Mouse (Mus musculus) MN1 (cell line): ENCODE measurements around the gene Dcun1d3.
A peak's percentile ranks its signal among the peaks of the same experiment; 100 is the strongest.

Experiments
- DNase-seq: peaks from one replicate; pipeline ENCODE4 v3.0.0-alpha.2; 2016; ENCODE audit warnings: low spot score

Gene Dcun1d3

GRCm38 (mm10) chr7:119895639-119896512 is at the start of gene Dcun1d3, which contains the start of gene Lyrm1:
Gene Dcun1d3 (minus strand): TSS chr7:119896298.
Gene Lyrm1 (plus strand): TSS chr7:119895861.
- peak; percentile 98 for DNase-seq

- DNase-seq: no peak
These were observed 45.5 kb upstream of the Dcun1d3 start for GRCm38 (mm10) chr7:119941569-119941968.

- no peak for DNase-seq
These were observed 40.9 kb upstream of the Dcun1d3 start for GRCm38 (mm10) chr7:119937036-119937435.

GRCm38 (mm10) chr7:119936321-119936720 is 40.2 kb upstream of the Dcun1d3 start:
- DNase-seq: no peak

GRCm38 (mm10) chr7:119928783-119929440 is 32.8 kb upstream of the Dcun1d3 start:
- no peak for DNase-seq

- DNase-seq: no peak
These were observed 25.0 kb upstream of the Dcun1d3 start for GRCm38 (mm10) chr7:119921054-119921453.

GRCm38 (mm10) chr7:119920457-119920856 is 24.4 kb upstream of the Dcun1d3 start:
- peak; percentile 52 for DNase-seq

- DNase-seq: no peak
These were observed 15.6 kb upstream of the Dcun1d3 start for GRCm38 (mm10) chr7:119911727-119912126.

- DNase-seq: no peak
These were observed 10.6 kb upstream of the Dcun1d3 start for GRCm38 (mm10) chr7:119906523-119907215.

- no peak for DNase-seq
These were observed 3.4 kb upstream of the Dcun1d3 start for GRCm38 (mm10) chr7:119899386-119900057.

- no peak for DNase-seq
These were observed 2.3 kb upstream of the Dcun1d3 start for GRCm38 (mm10) chr7:119898247-119898856.

- DNase-seq: no peak
These were observed 1.5 kb upstream of the Dcun1d3 start for GRCm38 (mm10) chr7:119897521-119898109.

- no peak for DNase-seq
These were observed 1.1 kb downstream of the Dcun1d3 start for GRCm38 (mm10) chr7:119894818-119895544.

- no peak for DNase-seq
These were observed 3.4 kb downstream of the Dcun1d3 start for GRCm38 (mm10) chr7:119892742-119893141.

- no peak for DNase-seq
These were observed 3.9 kb downstream of the Dcun1d3 start for GRCm38 (mm10) chr7:119892198-119892597.

- DNase-seq: no peak
These were observed 8.2 kb downstream of the Dcun1d3 start for GRCm38 (mm10) chr7:119887887-119888286.

GRCm38 (mm10) chr7:119881229-119881628 is 14.9 kb downstream of the Dcun1d3 start:
- no peak for DNase-seq

- no peak for DNase-seq
These were observed 15.8 kb downstream of the Dcun1d3 start for GRCm38 (mm10) chr7:119880345-119880744.

GRCm38 (mm10) chr7:119879171-119879570 is 16.9 kb downstream of the Dcun1d3 start:
- DNase-seq: no peak

GRCm38 (mm10) chr7:119875776-119876440 is 20.2 kb downstream of the Dcun1d3 start:
- DNase-seq: no peak
